Mouse (Mus musculus) gastrocnemius, postnatal 36 days (tissue): ENCODE measurements around the gene Wars. TPM values are rescaled to one million over a fixed set of nuclear protein-coding genes. Genes with fewer than 3 reads are reported as not detected.
"Not testable (repeated sequence)": the region's sequence is repeated elsewhere in the genome, so short reads cannot be mapped to it uniquely, and the experiment has no call there.

Source experiments
- DNase-seq, 2 experiments: peaks; one replicate each; pipeline ENCODE4 v3.0.0; 2022
- intact Hi-C: fragments of 180-260 bp; cut with DNase I; formaldehyde crosslinking; loops from one replicate; pipeline ENCODE4 v1.15.1; 2025
- total RNA-seq, 2 experiments: library from RNA; stranded (reverse); gene quantifications; 2 replicates each; pipeline ENCODE4 v1.2.3; 2021

Gene Wars
- total RNA-seq, 2 experiments from 2014 or later, result 23.8 to 26.2 TPM

GRCm38 (mm10) chr12:108865007-108865494 is 28.9 kb downstream of the Wars start:
- intact Hi-C loops, result no loop called here
- no peak for DNase-seq

- DNase-seq, result no peak
- intact Hi-C loops, result no loop called here
Measured at GRCm38 (mm10) chr12:108858486-108858885, 35.5 kb downstream of the Wars start.

GRCm38 (mm10) chr12:108857589-108858184 is 36.3 kb downstream of the Wars start:
- DNase-seq, result no peak
- intact Hi-C loops, result no loop called here

GRCm38 (mm10) chr12:108857109-108857508 is 36.9 kb downstream of the Wars start:
- no peak for DNase-seq
- intact Hi-C loops, result no loop called here

GRCm38 (mm10) chr12:108856186-108856585 is 37.8 kb downstream of the Wars start:
- intact Hi-C loops, result no loop called here
- DNase-seq, result no peak

- DNase-seq, result no peak
- intact Hi-C loops, result no loop called here
Measured at GRCm38 (mm10) chr12:108855081-108855480, 38.9 kb downstream of the Wars start.

GRCm38 (mm10) chr12:108852822-108853221 is 41.2 kb downstream of the Wars start:
- DNase-seq, result no peak
- intact Hi-C loops, result no loop called here

- no peak for DNase-seq
- intact Hi-C loops, result no loop called here
Measured at GRCm38 (mm10) chr12:108850886-108851285, 43.1 kb downstream of the Wars start.

GRCm38 (mm10) chr12:108850129-108850528 is 43.8 kb downstream of the Wars start:
- intact Hi-C loops, result no loop called here
- DNase-seq, result no peak

- no peak for DNase-seq
Measured at GRCm38 (mm10) chr12:108849488-108850022, 44.4 kb downstream of the Wars start.

GRCm38 (mm10) chr12:108848033-108848432 is 45.9 kb downstream of the Wars start:
- intact Hi-C loops, result not testable (repeated sequence)

More at GRCm38 (mm10) chr12:108849488-108850022, 44.4 kb downstream of the Wars start:
- intact Hi-C loops, result no loop called here

GRCm38 (mm10) chr12:108842663-108843062 is 51.3 kb downstream of the Wars start:
- no peak for DNase-seq
- intact Hi-C loops, result no loop called here

More at GRCm38 (mm10) chr12:108848033-108848432, 45.9 kb downstream of the Wars start:
- DNase-seq, result not testable (repeated sequence)

- intact Hi-C loops, result no loop called here
- no peak for DNase-seq
Measured at GRCm38 (mm10) chr12:108841181-108841580, 52.8 kb downstream of the Wars start.

GRCm38 (mm10) chr12:108836722-108837121 is 57.3 kb downstream of the Wars start:
- intact Hi-C loops, result no loop called here
- DNase-seq, result peak in 1 of 2 experiments; percentile 3

- intact Hi-C loops, result loop anchor here (1.0 kb wide), 1 partner anchor 40 kb away; no protein-coding TSS in a partner anchor
- DNase-seq, result peak; percentile 95 to 97
Measured at GRCm38 (mm10) chr12:108835840-108836409, 58.0 kb downstream of the Wars start, which contains the start of the genes Slc25a29 and Slc25a47. Gene Slc25a29 (minus strand): TSS chr12:108835883. Gene Slc25a47 (plus strand): TSS chr12:108836046.

GRCm38 (mm10) chr12:108835208-108835839 is 58.6 kb downstream of the Wars start:
- intact Hi-C loops, result loop anchor here (1.0 kb wide), 1 partner anchor 39 kb away; no protein-coding TSS in a partner anchor
- DNase-seq, result no peak

- DNase-seq, result peak in 1 of 2 experiments; percentile 2
- intact Hi-C loops, result loop anchor here (1.0 kb wide), 1 partner anchor 38 kb away; no protein-coding TSS in a partner anchor
Measured at GRCm38 (mm10) chr12:108834786-108835185, 59.2 kb downstream of the Wars start.

- intact Hi-C loops, result no loop called here
- DNase-seq, result peak; percentile 3 to 12
Measured at GRCm38 (mm10) chr12:108834337-108834736, 59.6 kb downstream of the Wars start.

- peak in 1 of 2 experiments; percentile 12 for DNase-seq
- intact Hi-C loops, result no loop called here
Measured at GRCm38 (mm10) chr12:108833408-108833807, 60.6 kb downstream of the Wars start.

- intact Hi-C loops, result no loop called here
- DNase-seq, result peak in 1 of 2 experiments; percentile 20
Measured at GRCm38 (mm10) chr12:108832851-108833250, 61.1 kb downstream of the Wars start.
